Mouse (Mus musculus): ENCODE data around the gene Cyyr1.
"Not testable (repeated sequence)": the region's sequence is repeated elsewhere in the genome, so short reads cannot be mapped to it uniquely, and the experiment has no call there.

Gene Cyyr1

DNA sequence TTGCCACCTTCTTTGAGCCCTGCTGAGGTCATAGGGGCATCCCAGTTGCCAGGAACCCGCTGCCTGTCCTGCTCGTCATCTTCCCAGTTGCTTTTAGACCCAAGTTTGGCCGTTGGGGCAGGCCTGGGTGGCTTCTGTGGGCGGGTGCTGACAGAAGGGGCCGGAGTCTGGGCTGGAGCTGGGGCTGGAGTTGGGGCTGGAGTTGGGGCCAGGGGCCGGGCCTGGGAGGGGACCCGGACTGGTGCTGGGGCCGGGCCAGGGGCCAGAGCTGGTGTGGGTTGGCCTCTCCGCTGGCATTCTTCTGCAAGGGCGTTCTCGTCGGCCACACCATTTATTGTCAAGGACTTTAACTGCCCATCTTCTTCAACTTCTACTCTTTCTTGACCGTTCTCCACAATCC lies at the start of gene Cyyr1:
Cyyr1 (minus strand) TSS at position 101 of the 400 bp plus-strand sequence.
- not testable (repeated sequence) for DNase-seq (ENCODE audit: low spot score)

DNA sequence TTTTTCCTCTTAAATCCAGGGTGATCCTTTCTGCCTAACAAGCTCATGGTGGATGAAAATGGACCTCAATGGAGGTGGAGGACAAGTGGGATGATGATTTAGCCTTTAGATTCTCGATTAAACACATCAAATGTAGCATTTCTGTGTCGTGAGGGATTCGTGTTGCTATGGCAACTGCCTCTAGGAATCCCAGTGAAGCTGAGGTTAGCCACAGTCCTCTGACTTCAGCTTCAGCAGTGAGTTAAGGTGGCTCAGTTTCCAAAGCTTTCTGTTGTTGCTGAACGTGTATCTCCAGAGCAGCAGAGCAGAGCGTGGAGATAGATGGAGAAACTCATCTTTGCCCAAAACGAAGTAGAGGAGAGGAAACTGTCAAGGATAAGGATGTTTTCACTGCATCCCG lies 35.6 kb upstream of the Cyyr1 start:
- DNase-seq (ENCODE audit: low spot score) = no peak

DNA sequence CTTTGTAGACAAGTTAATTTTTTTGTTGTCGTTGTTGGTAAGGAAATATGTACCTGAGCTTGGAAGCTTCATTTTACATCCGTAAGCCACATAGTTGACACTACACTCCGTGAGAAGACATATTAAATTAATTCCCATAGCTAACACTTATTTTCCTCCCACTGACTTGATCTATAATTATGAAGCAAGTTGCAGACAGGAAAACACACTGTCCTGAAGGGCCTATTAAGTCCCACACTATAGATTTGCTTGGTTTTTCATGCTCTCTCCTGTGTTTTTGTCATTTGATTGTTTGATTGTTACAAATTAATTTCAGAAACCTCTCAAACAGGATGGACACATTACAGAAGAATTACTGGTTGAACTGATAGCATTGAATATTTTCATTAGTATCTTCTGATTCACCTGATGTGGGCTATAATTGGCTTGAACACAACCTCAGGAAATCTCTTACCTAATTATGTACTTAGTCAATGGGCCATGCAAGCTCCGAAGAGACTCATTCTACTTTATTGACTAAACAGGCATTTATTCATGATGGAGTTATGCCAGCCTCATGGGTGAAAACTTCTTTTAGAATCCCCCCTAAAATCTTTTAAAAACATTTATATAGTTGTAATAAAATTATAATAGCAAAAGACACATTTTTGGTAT lies 34.5 kb upstream of the Cyyr1 start:
- no peak for DNase-seq (ENCODE audit: low spot score)

- no peak for DNase-seq (ENCODE audit: low spot score)
Measured at GRCm38 (mm10) chr16:85566474-85566873, 13.3 kb upstream of the Cyyr1 start.

DNA sequence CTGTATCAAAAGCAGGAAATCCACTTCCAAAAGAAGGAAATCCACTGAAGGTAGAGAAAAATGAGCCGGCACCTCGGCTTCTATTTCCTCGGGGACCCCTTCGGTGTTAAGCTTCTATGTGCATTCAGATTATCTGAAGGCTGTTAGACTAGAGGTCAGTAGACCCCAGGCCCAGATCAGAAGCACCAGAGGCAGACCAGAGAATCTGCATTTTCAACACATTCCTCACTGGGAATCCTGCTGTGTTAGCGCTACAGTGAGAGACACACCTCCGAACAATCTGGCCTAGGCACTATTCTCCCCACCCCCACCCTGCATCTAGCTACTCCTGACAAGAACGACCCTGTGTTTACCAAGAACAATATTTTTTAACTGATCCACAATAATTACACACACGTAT lies 641 bp upstream of the Cyyr1 start:
- no peak for DNase-seq (ENCODE audit: low spot score)

DNA sequence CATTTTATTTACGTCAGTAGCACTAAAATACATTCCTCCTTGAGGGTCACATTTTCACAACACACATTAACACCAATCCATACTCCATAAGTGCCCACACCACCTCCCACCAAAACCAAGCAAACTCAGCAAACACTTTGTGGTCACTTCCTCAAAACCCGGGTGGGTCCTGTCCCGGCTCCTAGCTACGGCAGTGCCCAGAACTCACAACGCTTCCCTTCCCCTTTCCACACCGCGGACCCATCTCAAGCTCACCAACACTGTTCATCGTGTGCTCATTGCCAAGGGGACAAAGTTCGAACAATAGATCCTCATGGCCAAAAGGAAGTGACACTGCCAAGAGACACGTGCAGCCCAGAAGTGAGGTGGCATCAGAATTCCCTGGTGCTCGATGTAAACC lies 1.2 kb downstream of the Cyyr1 start:
- DNase-seq (ENCODE audit: low spot score) = not testable (repeated sequence)

DNA sequence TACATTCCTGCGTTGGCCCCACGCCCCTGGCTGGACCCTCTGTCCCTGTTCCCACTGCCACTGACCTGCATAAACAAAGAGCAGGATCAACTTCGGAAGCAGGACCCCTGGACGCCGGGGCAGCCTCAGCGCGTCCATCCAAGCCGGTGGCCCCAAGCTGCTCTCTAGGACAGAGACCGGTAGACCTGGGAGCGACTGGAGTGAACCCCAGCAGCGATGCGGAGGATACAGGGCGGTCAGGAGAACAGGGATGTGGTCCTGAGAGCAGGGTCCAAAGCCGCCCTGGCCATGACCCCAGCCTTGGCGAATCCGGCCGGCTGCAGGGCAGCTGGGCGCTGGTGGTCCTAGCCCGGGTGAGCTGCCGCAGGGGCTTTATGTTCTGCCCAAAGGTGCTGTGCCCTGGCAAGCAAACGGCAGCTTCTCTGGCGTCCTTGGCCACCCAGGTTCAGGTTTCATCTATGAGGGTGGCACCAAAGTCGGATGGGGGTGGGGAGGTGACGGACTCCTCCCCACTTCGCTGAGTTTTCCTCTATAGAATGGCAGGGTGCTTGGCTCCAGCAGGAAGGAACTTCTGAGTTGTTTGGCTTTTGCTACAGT lies 3.1 kb downstream of the Cyyr1 start:
- peak; percentile 17 for DNase-seq (ENCODE audit: low spot score)

DNA sequence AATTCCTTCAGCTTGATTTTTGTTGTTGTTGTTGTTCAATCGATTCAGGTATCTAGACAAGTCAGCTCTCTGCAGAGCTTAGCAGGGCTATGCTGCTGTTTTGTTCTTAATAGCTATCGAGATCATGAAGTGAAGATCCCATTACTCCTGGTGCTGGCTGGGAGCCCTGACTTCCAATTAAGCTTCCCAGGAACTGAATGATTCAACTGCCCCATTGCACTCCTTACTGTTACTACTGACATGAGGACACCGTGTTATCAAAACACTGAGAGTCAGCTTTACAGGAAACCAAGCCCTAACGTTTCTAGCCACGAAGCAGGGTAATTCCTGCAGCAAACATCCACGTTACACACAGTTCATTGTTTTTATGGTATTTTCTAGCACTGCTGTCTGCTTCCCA lies 6.7 kb downstream of the Cyyr1 start:
- no peak for DNase-seq (ENCODE audit: low spot score)

DNA sequence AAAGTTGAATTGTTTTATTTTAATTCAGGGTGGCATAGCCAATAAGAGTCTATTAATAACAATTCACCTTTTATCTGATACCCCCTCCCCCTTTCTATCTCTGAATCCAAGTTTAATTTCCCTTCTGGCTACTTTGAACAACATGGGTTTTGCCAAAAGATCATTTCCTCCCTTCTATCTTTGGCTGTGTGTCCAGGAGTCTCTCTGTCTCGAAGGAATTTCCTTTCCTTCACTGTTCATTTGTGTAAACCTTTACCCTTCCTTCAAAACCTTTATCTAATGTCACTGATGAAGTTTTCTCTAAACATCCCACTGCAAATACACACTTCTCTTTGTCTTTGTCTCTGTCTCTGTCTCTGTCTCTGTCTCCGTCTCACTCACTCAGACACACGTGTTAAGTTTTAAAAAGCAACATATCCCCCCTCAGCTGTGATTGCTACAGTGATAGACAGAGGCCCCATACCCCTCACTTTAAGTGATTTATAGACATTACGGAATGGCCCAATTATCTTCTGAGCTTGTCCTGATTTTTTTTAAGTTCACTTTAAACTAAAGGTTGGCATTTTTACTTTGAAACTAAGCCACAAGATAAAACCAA lies 11.4 kb downstream of the Cyyr1 start:
- DNase-seq (ENCODE audit: low spot score) = no peak

- DNase-seq (ENCODE audit: low spot score) = no peak
Measured at GRCm38 (mm10) chr16:85541023-85541422, 12.2 kb downstream of the Cyyr1 start.

- no peak for DNase-seq (ENCODE audit: low spot score)
Measured at GRCm38 (mm10) chr16:85538367-85538766, 14.8 kb downstream of the Cyyr1 start.

GRCm38 (mm10) chr16:85536075-85536474 lies 17.1 kb downstream of the Cyyr1 start:
- no peak for DNase-seq (ENCODE audit: low spot score)

DNA sequence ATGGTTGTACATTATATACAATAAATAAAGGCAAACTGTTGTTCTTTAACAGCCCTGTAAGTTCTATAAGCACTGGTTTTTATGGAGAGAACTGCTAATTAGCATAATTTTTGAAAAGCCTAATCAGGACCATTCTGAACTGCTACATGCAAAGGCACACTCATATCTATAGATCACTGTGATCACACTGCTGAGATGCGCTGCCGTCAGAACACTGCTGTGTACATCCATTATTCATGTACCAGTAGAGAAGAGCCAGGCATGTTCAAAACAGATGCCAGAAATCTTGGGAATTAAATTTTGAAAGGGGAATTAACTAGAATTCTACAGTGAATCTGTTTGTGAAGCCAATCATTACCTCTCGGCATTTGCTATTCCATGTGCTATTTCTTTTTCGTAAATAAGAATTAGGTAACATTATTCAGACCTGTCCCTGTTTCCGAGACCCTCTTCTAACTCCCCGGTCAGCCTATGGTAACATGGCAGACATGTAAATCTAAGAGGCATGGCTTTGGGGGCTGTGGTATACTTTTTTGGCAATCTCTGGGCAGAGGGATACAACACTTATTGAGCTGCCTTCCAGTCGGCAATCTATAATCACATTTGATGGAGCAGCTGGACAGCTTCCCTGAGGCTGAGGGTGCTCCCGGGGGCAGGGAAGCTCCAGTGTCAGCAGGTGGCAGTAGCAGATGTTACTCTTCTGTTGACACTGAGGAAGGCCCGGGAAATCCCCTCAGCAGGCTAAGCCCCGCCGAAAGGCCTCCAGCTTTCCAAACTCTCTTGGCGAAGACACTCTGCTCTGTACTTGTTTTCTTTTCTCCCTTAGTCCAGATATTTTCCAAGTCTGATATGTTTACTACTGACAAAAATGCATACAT lies 25.2 kb downstream of the Cyyr1 start:
- DNase-seq (ENCODE audit: low spot score) = no peak

- no peak for DNase-seq (ENCODE audit: low spot score)
Measured at GRCm38 (mm10) chr16:85524589-85524988, 28.6 kb downstream of the Cyyr1 start.

DNA sequence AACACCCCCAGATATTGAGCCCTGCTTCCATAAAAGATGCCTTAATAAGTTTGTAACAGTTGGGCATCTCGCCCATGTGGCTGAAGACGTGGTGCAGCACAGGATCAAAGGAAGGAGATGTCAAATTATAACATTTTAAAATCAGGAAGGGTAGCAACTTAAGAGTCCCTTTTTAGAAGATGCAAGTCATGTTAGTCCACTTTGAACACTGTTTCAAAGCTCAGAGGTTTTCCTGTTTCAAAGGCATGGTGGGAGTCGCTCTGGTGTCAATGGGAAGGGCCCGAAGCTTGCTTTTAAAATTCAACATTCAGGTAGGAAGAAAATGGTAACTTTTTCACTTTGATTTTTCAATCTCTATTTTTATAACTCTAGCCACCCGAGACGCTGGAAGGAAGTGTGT lies 45.9 kb downstream of the Cyyr1 start:
- DNase-seq (ENCODE audit: low spot score) = no peak

GRCm38 (mm10) chr16:85505108-85505507 lies 48.1 kb downstream of the Cyyr1 start:
- DNase-seq (ENCODE audit: low spot score) = no peak

GRCm38 (mm10) chr16:85503416-85503815 lies 49.8 kb downstream of the Cyyr1 start:
- no peak for DNase-seq (ENCODE audit: low spot score)

DNA sequence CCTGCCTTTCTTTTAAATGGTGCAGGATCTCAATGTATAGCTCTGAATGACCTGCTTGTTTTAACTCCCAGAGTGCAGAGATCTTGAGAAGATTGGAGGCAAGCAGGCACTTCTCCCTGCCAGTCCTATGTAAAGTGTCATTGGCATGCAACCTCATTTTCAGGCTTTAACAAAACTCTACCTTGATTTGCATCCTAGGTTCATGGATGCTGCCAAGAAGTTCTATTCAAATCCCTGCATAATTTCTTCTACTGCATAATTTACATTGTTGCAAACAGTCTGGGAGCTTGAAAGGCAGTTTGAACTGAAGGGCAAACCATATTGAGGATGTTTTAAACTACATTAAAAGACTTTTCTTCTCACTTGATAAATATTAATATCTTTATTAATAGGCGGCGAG lies 57.4 kb downstream of the Cyyr1 start:
- DNase-seq (ENCODE audit: low spot score) = no peak

DNA sequence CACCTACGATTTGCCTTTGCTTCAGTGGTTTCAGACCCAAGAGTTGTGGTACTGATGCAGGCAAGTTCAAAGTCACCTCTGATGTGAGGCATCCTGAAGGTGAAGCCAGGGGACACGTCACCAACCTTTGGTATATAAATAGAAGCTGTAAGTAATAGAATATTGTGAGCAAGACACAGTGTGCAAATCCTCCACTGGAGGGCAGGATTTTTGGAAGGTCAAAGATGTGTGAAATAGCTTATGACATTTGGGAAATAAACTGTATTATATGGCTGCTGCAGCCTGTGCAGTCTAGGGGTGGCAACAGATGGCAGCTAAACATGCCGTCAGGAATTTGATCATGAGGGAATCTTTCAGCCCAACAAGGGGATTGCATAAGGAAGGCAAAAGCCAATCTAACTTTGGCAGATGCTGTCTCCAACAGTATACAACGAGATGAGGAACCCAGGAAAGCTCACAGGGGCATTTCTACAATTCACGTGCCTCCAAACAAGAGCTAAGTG lies 65.0 kb downstream of the Cyyr1 start:
- DNase-seq (ENCODE audit: low spot score) = no peak

DNA sequence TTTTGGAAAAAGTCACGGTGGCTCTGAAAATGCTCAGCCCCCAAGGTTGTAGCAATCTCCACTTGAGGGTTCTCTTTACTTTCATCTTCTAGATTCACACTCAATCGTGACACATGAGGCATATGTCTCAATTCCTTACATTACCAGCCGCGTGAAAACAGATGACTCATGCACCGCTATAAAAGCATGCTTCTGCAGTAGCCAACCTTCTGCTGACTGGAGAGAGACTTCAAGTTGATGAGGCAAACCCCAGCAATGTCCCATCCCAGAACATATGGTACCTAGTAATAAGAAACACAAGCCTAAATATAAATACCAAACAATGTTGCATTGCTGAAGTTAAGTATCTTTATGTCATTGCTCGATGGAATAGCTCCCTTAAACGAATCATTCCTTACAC lies 65.9 kb downstream of the Cyyr1 start:
- DNase-seq (ENCODE audit: low spot score) = no peak

GRCm38 (mm10) chr16:85484557-85484956 lies 68.6 kb downstream of the Cyyr1 start:
- DNase-seq (ENCODE audit: low spot score) = no peak

- DNase-seq (ENCODE audit: low spot score) = no peak
Measured at GRCm38 (mm10) chr16:85474552-85475071, 78.6 kb downstream of the Cyyr1 start.

All from yolk sac, embryonic 10.5 days (tissue).